Mouse (Mus musculus): ENCODE results near the gene Arhgap22. TPM values are rescaled to one million over a fixed set of nuclear protein-coding genes. Genes with fewer than 3 reads are reported as not detected.

Arhgap22 gene
- polyA plus RNA-seq, 1 experiment from 2014 or later = 0.94 TPM

DNA sequence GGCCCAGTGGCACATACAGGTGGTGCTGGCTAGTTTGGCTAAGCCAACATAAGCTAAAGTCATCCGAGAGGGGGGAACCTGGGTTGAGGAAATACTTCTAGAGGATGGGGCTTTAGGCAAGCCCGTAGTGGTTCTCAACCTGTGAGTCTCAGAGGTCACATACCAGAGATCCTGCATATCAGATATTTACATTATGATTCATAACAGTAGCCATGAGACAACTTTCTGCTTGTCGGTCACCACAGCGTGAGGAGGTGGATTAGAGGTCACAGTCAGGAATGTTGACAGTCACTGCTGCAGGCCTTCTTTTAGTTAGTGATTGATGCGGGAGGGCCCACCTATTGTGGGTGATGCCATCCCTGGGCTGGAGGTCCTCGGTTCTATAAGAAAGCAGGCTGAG lies 121.9 kb downstream of the Arhgap22 start:
- WGBS = 61% methylated on average over 6 of the region's 6 CpGs
- ATAC-seq (ENCODE audit: low FRiP score) = no peak

DNA sequence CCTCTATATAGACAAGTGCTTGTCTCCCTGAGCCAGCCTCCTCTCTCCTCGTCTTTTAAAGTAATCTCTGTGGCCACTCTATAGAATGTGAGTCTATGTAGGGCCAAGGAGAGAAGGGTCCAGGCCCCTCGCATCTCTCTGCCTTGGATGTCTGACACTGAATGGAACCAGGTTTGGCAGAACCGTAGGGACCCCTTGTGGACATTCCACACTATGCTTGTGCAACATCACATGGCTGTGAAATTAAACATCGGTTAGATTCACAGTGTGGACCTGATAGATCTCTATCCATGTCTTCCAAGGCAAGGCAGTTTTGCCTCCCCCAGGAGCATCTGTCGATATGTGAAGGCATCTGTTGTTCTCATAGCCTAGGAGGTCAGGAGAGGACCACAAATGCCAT lies 124.9 kb downstream of the Arhgap22 start:
- WGBS = 73% methylated on average over 5 of the region's 5 CpGs

More for the DNA sequence above, 121.9 kb downstream of the Arhgap22 start:
- H3K36me3 ChIP-seq (ENCODE audit: control insufficient read depth, insufficient read depth, low read length) = no peaks in the 10 kb centered on the region
- no peak overlapping the region for H3K9ac ChIP-seq (ENCODE audit: low read depth, low read length)
- no peak overlapping the region for H3K4me2 ChIP-seq (replicated peaks; ENCODE audit: low read depth, low read length)
- DNase-seq (ENCODE audit: low spot score) = no peak
- H3K27ac ChIP-seq (ENCODE audit: low read depth, low read length) = no peak overlapping the region
- H3K27me3 ChIP-seq (ENCODE audit: control insufficient read depth, insufficient read depth, low read length) = no peaks in the 10 kb centered on the region
- H3K9me3 ChIP-seq (ENCODE audit: control insufficient read depth, low read length) = no peaks in the 10 kb centered on the region
- H3K4me3 ChIP-seq (ENCODE audit: low read depth, low read length) = no peak overlapping the region
- H3K4me1 ChIP-seq (replicated peaks; ENCODE audit: control insufficient read depth, insufficient read depth, low read length) = no peaks in the 10 kb centered on the region

DNA sequence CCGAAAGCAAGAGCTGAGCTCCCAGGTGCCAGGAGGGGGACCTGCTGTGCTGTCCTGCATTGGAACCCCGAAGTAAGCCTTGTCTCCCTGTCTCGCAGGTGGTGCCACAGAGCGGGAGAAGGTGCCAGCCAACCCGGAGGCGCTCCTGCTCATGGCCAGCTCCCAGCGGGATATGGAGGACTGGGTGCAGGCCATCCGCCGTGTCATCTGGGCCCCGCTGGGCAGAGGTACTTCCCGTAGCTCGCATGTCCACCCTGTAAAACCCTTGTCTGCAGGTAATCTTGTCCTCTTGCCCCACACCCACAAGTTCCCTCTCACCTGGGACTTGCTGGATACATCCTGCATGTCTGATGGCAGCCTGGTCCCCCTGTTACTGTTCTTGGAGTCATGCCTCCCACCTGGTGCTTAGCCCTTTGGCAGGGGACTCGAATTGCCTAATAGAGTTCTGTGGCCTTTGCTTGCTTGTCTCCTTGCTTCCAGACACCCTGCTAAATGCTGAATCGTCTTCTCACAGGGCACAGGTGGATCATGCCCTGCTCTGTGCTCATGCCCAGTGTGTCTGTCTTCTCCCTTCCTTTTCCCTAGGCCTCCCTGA lies 129.4 kb downstream of the Arhgap22 start:
- WGBS = 82% methylated on average over 14 of the region's 14 CpGs
- no peaks in the 10 kb centered on the region for H3K36me3 ChIP-seq (ENCODE audit: control insufficient read depth, insufficient read depth, low read length)
- H3K9ac ChIP-seq (ENCODE audit: low read depth, low read length) = no peak overlapping the region
- no peaks in the 10 kb centered on the region for H3K4me1 ChIP-seq (replicated peaks; ENCODE audit: control insufficient read depth, insufficient read depth, low read length)
- H3K4me2 ChIP-seq (replicated peaks; ENCODE audit: low read depth, low read length) = no peak overlapping the region
- no peak for DNase-seq (ENCODE audit: low spot score)
- H3K4me3 ChIP-seq (ENCODE audit: low read depth, low read length) = no peak overlapping the region
- no peaks in the 10 kb centered on the region for H3K9me3 ChIP-seq (ENCODE audit: control insufficient read depth, low read length)
- no peak overlapping the region for H3K27ac ChIP-seq (ENCODE audit: low read depth, low read length)
- no peaks in the 10 kb centered on the region for H3K27me3 ChIP-seq (ENCODE audit: control insufficient read depth, insufficient read depth, low read length)
- no peak for ATAC-seq (ENCODE audit: low FRiP score)

More for the DNA sequence above, 124.9 kb downstream of the Arhgap22 start:
- Histone ChIP-seq H3K4me3 (ENCODE audit: low read depth, low read length) (no peak overlapping the region), H3K27me3 (ENCODE audit: control insufficient read depth, insufficient read depth, low read length) (no peaks in the 10 kb centered on the region), H3K36me3 (ENCODE audit: control insufficient read depth, insufficient read depth, low read length) (no peaks in the 10 kb centered on the region), H3K9me3 (ENCODE audit: control insufficient read depth, low read length) (no peaks in the 10 kb centered on the region), H3K27ac (ENCODE audit: low read depth, low read length) (no peak overlapping the region), H3K4me1 (replicated peaks; ENCODE audit: control insufficient read depth, insufficient read depth, low read length) (no peaks in the 10 kb centered on the region), H3K4me2 (replicated peaks; ENCODE audit: low read depth, low read length) (no peak overlapping the region), H3K9ac (ENCODE audit: low read depth, low read length) (no peak overlapping the region)
- DNase-seq (ENCODE audit: low spot score) (no peak), ATAC-seq (ENCODE audit: low FRiP score) (no peak)

DNA sequence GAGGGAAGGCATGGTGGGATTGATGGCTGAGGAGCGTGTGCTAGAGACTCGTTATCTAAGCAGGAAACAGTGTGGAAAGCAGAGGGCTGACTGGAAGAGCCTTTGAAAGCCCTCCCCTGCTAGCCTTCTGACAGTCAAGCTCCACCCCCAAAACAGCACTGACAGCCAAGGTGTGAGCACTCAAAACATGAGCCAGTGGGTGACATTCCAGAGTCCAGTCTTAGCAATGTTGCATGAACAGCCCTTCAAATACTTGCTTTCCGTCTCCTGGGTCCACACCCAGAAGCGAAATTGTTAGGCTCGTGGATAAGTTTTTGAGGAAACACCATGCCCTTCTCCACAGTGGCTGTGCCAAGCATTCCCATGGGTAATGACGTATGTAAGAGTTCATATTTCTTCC lies 132.7 kb downstream of the Arhgap22 start:
- H3K9me3 ChIP-seq (ENCODE audit: control insufficient read depth, low read length) = no peaks in the 10 kb centered on the region
- no peak overlapping the region for H3K4me2 ChIP-seq (replicated peaks; ENCODE audit: low read depth, low read length)
- WGBS = 80% methylated on average over 6 of the region's 6 CpGs
- peaks cover 20% of the 10 kb centered on the region for H3K27me3 ChIP-seq (ENCODE audit: control insufficient read depth, insufficient read depth, low read length)
- H3K4me3 ChIP-seq (ENCODE audit: low read depth, low read length) = no peak overlapping the region
- H3K27ac ChIP-seq (ENCODE audit: low read depth, low read length) = no peak overlapping the region
- peaks cover 5% of the 10 kb centered on the region; the same call in 1 of the 2 replicates for H3K4me1 ChIP-seq (replicated peaks; ENCODE audit: control insufficient read depth, insufficient read depth, low read length)
- ATAC-seq (ENCODE audit: low FRiP score) (no peak), DNase-seq (ENCODE audit: low spot score) (no peak)
- H3K36me3 ChIP-seq (ENCODE audit: control insufficient read depth, insufficient read depth, low read length) = no peaks in the 10 kb centered on the region
- no peak overlapping the region for H3K9ac ChIP-seq (ENCODE audit: low read depth, low read length)

DNA sequence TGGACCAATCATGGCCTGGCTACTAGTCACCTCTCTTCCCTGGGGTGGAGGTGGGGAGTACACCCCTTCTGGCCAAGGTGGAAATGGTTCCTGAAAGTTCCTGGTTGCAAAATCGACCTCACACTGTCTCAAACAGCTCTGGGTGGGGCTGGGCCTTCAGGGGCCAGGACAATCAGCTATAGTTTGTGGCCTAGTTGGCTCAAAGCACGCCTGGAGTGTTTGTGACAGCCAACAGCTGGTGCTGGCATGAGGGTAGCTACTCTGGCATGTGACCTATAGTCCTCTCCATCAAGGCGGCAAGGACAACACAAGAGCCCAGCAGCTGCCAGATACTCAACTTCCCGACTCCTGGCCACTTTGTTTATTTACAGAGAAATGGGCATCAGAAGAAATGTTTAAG lies 133.9 kb downstream of the Arhgap22 start:
- 55% methylated on average over 4 of the region's 4 CpGs for WGBS
- ATAC-seq (ENCODE audit: low FRiP score) (no peak), DNase-seq (ENCODE audit: low spot score) (no peak)
- Histone ChIP-seq H3K36me3 (ENCODE audit: control insufficient read depth, insufficient read depth, low read length) (no peaks in the 10 kb centered on the region), H3K4me2 (replicated peaks; ENCODE audit: low read depth, low read length) (no peak overlapping the region), H3K9ac (ENCODE audit: low read depth, low read length) (no peak overlapping the region), H3K9me3 (ENCODE audit: control insufficient read depth, low read length) (no peaks in the 10 kb centered on the region), H3K27me3 (ENCODE audit: control insufficient read depth, insufficient read depth, low read length) (peaks cover 29% of the 10 kb centered on the region), H3K4me3 (ENCODE audit: low read depth, low read length) (no peak overlapping the region), H3K27ac (ENCODE audit: low read depth, low read length) (no peak overlapping the region), H3K4me1 (replicated peaks; ENCODE audit: control insufficient read depth, insufficient read depth, low read length) (peaks cover 5% of the 10 kb centered on the region; the same call in 1 of the 2 replicates)

DNA sequence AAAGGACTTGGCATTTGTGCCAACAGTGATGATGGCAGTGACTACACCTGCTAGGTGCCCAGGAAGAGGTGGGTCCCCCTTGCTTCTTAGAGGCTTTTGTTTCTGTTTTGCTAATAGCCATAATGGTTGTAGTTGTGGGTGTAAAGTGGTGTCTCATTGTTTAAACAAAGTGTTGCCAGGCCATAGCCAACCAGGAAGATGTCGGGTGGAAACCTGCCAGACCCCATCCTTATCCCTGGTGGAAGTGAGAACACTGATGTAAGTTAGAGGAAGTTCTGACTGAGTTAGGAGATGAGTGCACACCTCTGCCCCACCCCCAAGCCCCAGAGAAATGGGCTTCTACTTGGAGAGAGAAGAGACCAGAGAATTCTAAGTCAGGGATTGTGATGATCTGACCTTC lies 134.3 kb downstream of the Arhgap22 start:
- Histone ChIP-seq H3K9me3 (ENCODE audit: control insufficient read depth, low read length) (no peaks in the 10 kb centered on the region), H3K4me1 (replicated peaks; ENCODE audit: control insufficient read depth, insufficient read depth, low read length) (peaks cover 5% of the 10 kb centered on the region; the same call in 1 of the 2 replicates), H3K9ac (ENCODE audit: low read depth, low read length) (no peak overlapping the region), H3K27me3 (ENCODE audit: control insufficient read depth, insufficient read depth, low read length) (peaks cover 29% of the 10 kb centered on the region), H3K36me3 (ENCODE audit: control insufficient read depth, insufficient read depth, low read length) (no peaks in the 10 kb centered on the region), H3K4me3 (ENCODE audit: low read depth, low read length) (no peak overlapping the region), H3K4me2 (replicated peaks; ENCODE audit: low read depth, low read length) (no peak overlapping the region), H3K27ac (ENCODE audit: low read depth, low read length) (no peak overlapping the region)
- ATAC-seq (ENCODE audit: low FRiP score) (no peak), DNase-seq (ENCODE audit: low spot score) (no peak)
- WGBS = 88% methylated on average over 1 of the region's 1 CpGs

DNA sequence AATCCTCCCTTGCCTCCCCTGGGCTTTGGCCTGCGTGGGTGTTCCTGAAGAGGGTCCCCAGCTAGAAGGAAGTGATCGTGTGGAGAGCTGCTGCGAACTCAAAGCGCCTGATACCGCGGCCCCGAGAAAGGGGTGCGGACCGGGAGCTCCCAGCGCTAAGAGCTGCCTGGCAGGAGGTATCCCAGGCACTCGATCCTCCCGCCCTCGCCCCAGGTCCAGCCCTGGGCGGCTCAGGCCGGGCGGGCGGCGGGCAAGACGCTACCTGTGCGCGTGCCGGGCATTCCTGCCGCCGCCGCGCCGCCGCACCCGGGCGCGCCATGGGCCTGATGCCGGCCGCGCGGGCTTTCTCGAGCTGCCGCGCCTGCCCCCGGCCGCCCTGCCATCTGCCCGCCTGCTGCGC lies 137.2 kb downstream of the Arhgap22 start:
- no peaks in the 10 kb centered on the region for H3K36me3 ChIP-seq (ENCODE audit: control insufficient read depth, insufficient read depth, low read length)
- 0 out of 2 replicates have a peak overlapping the region, but pooled peaks have one; percentile 31 for H3K9ac ChIP-seq (ENCODE audit: low read depth, low read length)
- ATAC-seq (ENCODE audit: low FRiP score) = 0 out of 2 replicates have a peak, but pooled peaks have one; percentile 35
- peak; percentile 47 for DNase-seq (ENCODE audit: low spot score)
- H3K4me3 ChIP-seq (ENCODE audit: low read depth, low read length) = peak overlapping the region; percentile 37
- peaks cover 5% of the 10 kb centered on the region; the same call in 1 of the 2 replicates for H3K4me1 ChIP-seq (replicated peaks; ENCODE audit: control insufficient read depth, insufficient read depth, low read length)
- WGBS = under 1% methylated on average over 36 of the region's 42 CpGs
- peaks cover 29% of the 10 kb centered on the region for H3K27me3 ChIP-seq (ENCODE audit: control insufficient read depth, insufficient read depth, low read length)
- H3K27ac ChIP-seq (ENCODE audit: low read depth, low read length) = no peak overlapping the region
- no peaks in the 10 kb centered on the region for H3K9me3 ChIP-seq (ENCODE audit: control insufficient read depth, low read length)
- peak overlapping the region; percentile 81 for H3K4me2 ChIP-seq (replicated peaks; ENCODE audit: low read depth, low read length)

DNA sequence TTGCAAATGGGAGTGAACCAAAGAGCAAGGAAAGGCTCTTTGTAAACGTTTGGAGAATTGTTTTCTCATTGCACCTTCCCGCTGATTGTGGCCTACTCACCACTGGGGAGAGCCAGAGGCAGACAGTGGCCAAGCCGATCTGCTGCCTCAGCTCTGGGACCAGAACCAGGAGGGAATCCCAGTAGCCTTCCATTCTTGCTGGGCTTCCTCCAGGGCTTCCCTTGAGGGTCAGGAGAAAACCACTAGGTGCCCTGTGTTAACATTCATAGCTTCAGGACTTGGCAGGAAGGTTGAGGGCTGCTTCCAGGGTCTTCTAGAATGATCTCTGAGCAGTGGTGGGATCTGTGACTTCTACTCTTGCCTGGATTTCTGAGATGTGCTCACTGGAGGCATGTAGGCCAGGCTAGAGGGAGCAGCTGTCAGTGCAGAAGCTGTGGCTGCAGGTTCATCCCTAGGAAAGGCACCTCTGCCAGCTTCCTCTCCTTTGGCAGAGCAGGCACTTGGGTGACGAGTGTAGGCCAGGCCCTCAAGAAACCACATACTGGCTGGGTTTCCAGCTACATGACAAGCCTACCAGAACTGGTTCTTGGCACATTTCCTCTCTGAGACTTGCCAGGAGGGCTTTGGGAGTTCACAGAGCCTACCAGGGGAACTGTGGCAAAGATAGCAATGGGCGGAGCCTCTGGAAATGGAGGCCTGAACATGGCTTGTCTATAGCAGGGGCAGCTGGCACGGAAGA lies 138.3 kb downstream of the Arhgap22 start:
- ATAC-seq (ENCODE audit: low FRiP score) (no peak), DNase-seq (ENCODE audit: low spot score) (no peak)
- H3K36me3 ChIP-seq (ENCODE audit: control insufficient read depth, insufficient read depth, low read length) = no peaks in the 10 kb centered on the region
- peaks cover 29% of the 10 kb centered on the region for H3K27me3 ChIP-seq (ENCODE audit: control insufficient read depth, insufficient read depth, low read length)
- H3K4me3 ChIP-seq (ENCODE audit: low read depth, low read length) = no peak overlapping the region
- no peaks in the 10 kb centered on the region for H3K9me3 ChIP-seq (ENCODE audit: control insufficient read depth, low read length)
- H3K27ac ChIP-seq (ENCODE audit: low read depth, low read length) = no peak overlapping the region
- no peak overlapping the region for H3K9ac ChIP-seq (ENCODE audit: low read depth, low read length)
- H3K4me2 ChIP-seq (replicated peaks; ENCODE audit: low read depth, low read length) = no peak overlapping the region
- peaks cover 5% of the 10 kb centered on the region; the same call in 1 of the 2 replicates for H3K4me1 ChIP-seq (replicated peaks; ENCODE audit: control insufficient read depth, insufficient read depth, low read length)
- 73% methylated on average over 6 of the region's 6 CpGs for WGBS

DNA sequence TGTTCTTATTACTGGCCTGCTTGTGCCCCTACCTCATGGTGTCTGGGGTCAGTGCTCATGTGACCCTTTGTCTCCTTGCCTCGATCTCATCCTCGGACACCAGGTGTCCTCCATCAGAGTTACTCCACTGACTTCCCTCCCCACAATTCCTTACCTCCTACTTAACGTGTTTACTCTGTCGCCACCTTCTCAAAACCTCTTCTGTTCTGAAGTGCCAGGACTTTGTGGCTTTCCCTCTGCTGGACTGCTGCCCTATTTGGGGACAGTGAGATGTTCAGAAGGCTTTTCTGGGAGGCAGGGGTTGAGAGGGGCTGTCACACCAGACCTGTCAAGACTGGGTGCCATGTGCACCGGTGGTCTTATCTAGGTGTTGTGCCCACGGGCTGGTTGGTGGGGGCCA lies 139.1 kb downstream of the Arhgap22 start:
- no peaks in the 10 kb centered on the region for H3K9me3 ChIP-seq (ENCODE audit: control insufficient read depth, low read length)
- H3K27me3 ChIP-seq (ENCODE audit: control insufficient read depth, insufficient read depth, low read length) = peaks cover 29% of the 10 kb centered on the region
- H3K4me3 ChIP-seq (ENCODE audit: low read depth, low read length) = no peak overlapping the region
- ATAC-seq (ENCODE audit: low FRiP score) (no peak), DNase-seq (ENCODE audit: low spot score) (no peak)
- H3K27ac ChIP-seq (ENCODE audit: low read depth, low read length) = no peak overlapping the region
- no peak overlapping the region for H3K9ac ChIP-seq (ENCODE audit: low read depth, low read length)
- 88% methylated on average over 6 of the region's 6 CpGs for WGBS
- peaks cover 5% of the 10 kb centered on the region; the same call in 1 of the 2 replicates for H3K4me1 ChIP-seq (replicated peaks; ENCODE audit: control insufficient read depth, insufficient read depth, low read length)
- no peaks in the 10 kb centered on the region for H3K36me3 ChIP-seq (ENCODE audit: control insufficient read depth, insufficient read depth, low read length)
- H3K4me2 ChIP-seq (replicated peaks; ENCODE audit: low read depth, low read length) = no peak overlapping the region
